Mouse (Mus musculus) embryonic fibroblast, embryonic 13.5 days (primary cell): Measurements from ENCODE around the gene Arap2.

Source experiments
- CTCF ChIP-seq: IDR thresholded peaks from 2 replicates; pipeline ENCODE4 v1.5.1; 2011; ENCODE audit warnings: mild to moderate bottlenecking, control low read depth, low read length, moderate library complexity, borderline replicate concordance; ENCODE audit not compliant: insufficient read depth
- POLR2A ChIP-seq: IDR thresholded peaks from 2 replicates; pipeline ENCODE4 v1.6.1; 2011; ENCODE audit warnings: low read depth, mild to moderate bottlenecking, control low read depth, low read length, moderate library complexity

DNA sequence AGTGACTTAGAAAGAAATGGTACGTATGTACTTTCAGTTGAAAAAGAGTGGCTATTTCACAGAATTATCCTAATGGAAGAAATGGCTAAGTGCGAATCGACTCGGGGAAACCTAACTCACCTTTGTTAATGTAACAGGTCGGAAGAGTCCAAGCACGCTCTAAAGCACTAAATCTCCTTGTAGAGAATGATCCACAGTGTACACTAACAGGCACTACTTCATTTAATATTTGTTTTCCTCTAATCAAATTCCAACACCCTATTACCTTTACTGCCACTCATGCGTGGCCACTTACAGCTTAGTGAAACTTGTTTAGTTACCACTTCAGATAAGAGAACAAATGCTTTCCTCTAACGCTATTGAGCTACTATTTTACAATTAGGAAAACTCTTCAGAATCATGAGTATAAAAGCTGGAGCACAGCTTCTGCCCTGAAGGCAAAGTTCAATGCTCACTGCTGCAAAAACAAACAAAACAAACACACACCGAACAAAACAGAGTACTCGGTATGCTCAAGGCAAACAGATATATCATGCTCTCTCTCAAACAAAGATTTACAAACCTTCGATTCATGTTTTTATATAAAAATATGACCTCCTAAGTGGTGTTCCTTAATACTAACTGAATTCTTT is 143.0 kb downstream of the Arap2 start:
- no peak for TF ChIP-seq CTCF
- TF ChIP-seq POLR2A, result no peak
